Mouse (Mus musculus) brown adipose tissue, adult 24 weeks (tissue): ENCODE data around the gene Coq4. TPM values are rescaled to one million over a fixed set of nuclear protein-coding genes. Genes with fewer than 3 reads are reported as not detected.

ENCODE experiments used
- H3K27ac ChIP-seq: fragments of 200-500 bp; replicated peaks from 2 replicates; pipeline ENCODE4 v1.5.1; 2012; ENCODE audit warnings: low read depth, mild to moderate bottlenecking, low read length
- H3K4me1 ChIP-seq: fragments of 200-500 bp; 2 replicates; pipeline ENCODE4 v1.6.1; 2012; ENCODE audit warnings: low read length, mixed read lengths; ENCODE audit not compliant: control insufficient read depth, insufficient read depth, insufficient read length
- H3K4me3 ChIP-seq: fragments of 200-500 bp; 2 replicates; pipeline ENCODE4 v1.5.1; 2012; ENCODE audit warnings: low read depth, mild to moderate bottlenecking, low read length, moderate library complexity; ENCODE audit not compliant: insufficient read depth
- polyA plus RNA-seq: library from polyadenylated mRNA; stranded (reverse); fragments of >200 nt; gene quantifications from 2 replicates; pipeline ENCODE4 v1.2.4, GENCODE M21; 2012; ENCODE audit not compliant: missing spikeins, insufficient read depth, insufficient read length

Coq4 gene
- polyA plus RNA-seq, 1 experiment: 19.0 TPM

DNA sequence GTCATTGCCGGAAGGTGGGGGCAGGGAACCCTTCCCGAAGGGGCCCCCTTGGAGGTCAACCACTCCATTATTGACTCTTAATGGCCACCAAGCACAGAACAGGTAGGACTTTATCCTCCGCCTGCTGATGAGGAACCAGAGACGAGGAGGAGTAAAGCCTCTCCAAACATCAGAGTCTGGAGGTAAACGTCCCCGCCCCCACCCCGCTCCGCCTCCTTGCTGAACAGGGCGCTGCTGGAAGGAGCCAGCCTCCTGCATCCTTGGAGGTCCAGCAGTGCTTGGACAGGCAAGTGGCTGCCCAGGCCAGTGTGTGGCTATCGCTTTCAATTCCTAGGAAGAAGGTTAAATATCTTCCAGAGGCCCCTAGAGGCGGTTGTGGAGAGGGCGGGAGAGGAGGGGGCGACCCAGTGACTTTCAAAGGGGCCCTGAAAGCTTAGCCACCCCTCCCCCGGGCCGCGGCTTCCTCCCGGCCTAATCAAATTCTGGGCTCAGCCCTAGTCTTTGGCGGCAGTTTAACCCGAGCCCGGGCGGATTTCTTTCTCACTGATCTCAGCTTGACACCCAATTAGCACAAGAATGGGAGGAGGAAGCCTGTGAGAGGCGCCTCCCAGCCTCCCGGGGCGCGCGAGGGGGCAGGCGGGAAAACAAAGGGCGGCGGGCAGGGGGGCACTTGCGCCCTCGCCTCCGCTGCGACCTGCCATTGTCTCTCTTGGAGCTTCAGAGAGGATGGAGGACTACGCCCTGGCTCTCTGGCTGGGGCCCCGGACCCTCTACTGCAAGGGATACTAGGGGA lies 32.9 kb downstream of the Coq4 start, which contains the start of gene Urm1:
TSS of gene Urm1 (plus strand) at position 51 of the 793 bp plus-strand sequence.
- no peaks in the 10 kb centered on the region for H3K4me1 ChIP-seq
- peak within 1 kb of the TSS; percentile 68 for H3K27ac ChIP-seq
- H3K4me3 ChIP-seq: peak within 1 kb of the TSS; percentile 66

- no peaks in the 10 kb centered on the region; the same call in 1 of the 2 replicates for H3K4me1 ChIP-seq
Measured at GRCm38 (mm10) chr2:29826318-29826925, 39.1 kb downstream of the Coq4 start.

GRCm38 (mm10) chr2:29826926-29827708 lies 39.8 kb downstream of the Coq4 start:
- peak overlapping the region; percentile 91 for H3K4me3 ChIP-seq
- H3K4me1 ChIP-seq: no peaks in the 10 kb centered on the region; the same call in 1 of the 2 replicates
- H3K27ac ChIP-seq: peak overlapping the region; percentile 96

More at GRCm38 (mm10) chr2:29826318-29826925, 39.1 kb downstream of the Coq4 start:
- Histone ChIP-seq H3K4me3 (peak overlapping the region; percentile 79), H3K27ac (peak overlapping the region; percentile 96)

GRCm38 (mm10) chr2:29827709-29828024 lies 40.4 kb downstream of the Coq4 start:
- peak overlapping the region; percentile 91 for H3K4me3 ChIP-seq
- peak overlapping the region; percentile 77 for H3K27ac ChIP-seq
- no peaks in the 10 kb centered on the region; the same call in 1 of the 2 replicates for H3K4me1 ChIP-seq

DNA sequence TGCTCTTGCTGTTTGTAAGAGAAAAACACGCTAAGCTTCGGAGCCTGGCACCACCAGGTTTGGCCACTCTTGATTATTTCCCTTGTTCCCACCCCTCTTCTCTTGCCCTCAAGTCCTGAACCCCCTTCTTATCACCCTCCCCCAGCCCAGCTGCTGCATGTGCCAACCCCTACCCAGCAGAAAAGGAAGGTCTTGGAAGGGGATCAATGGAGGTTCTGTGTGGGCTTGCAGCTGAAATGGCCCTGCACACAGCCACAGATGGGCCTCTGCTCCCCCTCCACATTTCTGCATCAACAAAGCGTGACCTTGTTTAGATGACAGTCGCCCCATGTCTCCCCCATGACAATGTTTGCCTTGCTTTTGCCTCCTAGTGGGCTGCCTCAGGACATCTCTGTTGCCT lies 43.8 kb downstream of the Coq4 start:
- Histone ChIP-seq H3K4me3 (no peak overlapping the region), H3K4me1 (no peaks in the 10 kb centered on the region; the same call in 1 of the 2 replicates), H3K27ac (no peak overlapping the region)

GRCm38 (mm10) chr2:29833796-29834195 lies 46.5 kb downstream of the Coq4 start:
- Histone ChIP-seq H3K4me1 (no peaks in the 10 kb centered on the region), H3K27ac (no peak overlapping the region), H3K4me3 (no peak overlapping the region)

DNA sequence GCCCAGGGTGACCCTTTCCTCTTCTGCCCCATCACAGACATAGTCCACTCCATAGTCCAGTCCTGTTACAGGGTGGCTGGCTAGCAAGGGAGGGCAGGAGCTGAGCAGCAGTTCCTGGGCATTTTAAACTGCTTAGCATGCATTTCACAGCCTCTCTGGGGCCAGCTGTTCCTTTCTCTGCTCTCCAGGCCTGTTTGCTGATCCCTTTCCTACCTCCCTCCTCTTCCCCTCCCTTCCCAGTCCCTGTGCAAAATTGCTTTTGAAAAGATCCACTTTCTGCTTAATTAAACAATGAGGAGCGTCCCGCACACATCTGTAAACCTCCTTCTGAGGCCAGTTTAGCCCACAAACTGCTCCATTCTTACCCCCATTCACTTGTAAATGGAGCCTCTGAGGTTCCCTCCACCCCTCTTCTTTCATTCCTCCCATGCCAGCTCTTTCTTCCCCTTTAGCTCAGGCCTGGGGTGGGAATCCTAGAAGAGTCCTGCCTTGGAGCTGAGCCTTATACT lies 48.2 kb downstream of the Coq4 start:
- Histone ChIP-seq H3K4me1 (no peaks in the 10 kb centered on the region), H3K4me3 (no peak overlapping the region), H3K27ac (no peak overlapping the region)

- Histone ChIP-seq H3K27ac (no peak overlapping the region), H3K4me1 (no peaks in the 10 kb centered on the region), H3K4me3 (no peak overlapping the region)
Measured at GRCm38 (mm10) chr2:29839460-29839859, 52.2 kb downstream of the Coq4 start.

DNA sequence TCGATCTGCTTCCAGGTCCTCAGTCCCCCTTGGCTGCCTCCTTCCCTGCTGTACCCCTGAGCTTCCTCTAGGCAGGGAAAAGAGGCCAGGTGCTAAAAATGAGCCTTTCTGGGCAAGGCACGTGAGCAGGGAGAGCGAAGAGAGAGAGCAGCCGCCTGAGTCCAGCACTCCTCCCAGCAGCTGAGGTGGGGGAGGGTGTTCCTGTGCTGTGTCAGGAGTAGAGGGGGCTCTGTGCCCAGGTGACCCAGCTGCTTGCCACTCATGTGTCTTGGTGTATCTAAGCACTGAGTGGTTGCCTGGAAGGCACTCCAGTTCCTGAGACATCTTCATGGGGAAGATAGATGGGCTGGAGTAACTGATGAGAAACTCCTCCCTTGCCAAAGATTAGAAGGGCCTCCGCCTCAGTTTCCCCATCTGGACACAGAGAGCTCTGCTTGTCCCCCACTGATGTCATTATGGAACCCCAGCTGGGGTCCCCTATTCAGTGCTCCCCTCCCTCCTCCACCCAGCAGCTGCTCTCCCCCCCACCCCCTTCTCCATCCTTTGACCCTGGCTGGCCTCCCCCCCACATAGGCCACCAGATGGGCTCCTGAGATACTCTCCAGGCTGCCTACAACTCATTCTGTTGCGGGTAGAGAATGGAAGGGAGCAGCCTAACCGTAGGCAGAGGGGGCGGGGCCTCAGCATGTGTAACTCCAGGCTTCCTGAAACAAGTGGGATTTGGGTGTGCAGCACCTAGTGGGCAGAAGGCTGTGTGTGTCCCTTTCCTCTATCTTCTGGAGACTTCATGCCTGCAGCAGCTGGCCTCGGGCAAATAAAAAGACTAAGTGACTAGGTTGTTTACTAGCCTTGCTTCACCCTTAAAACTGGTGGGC lies 56.2 kb downstream of the Coq4 start:
- Histone ChIP-seq H3K27ac (no peak overlapping the region), H3K4me1 (no peaks in the 10 kb centered on the region), H3K4me3 (no peak overlapping the region)

DNA sequence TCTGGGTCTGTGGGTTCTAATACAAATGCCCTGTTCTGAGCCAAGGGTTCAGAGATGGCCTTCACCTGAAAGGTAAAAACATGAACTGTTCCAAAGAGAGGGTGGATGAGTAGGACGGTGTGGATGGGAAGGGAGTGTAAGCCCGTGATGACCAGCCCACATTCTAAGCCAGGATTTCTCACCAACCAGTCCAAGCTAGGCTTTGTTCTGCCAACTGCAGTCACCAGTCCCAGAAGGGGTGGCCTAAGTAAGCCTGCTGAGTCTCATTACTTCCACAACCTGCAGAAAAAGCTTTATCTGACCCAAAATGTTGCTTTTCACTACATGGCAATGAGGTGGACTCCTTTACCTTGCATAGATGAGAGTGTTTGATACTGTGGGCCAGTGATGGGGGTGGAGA lies 56.8 kb downstream of the Coq4 start:
- Histone ChIP-seq H3K4me3 (no peak overlapping the region), H3K4me1 (no peaks in the 10 kb centered on the region), H3K27ac (no peak overlapping the region)

- H3K4me3 ChIP-seq: no peak overlapping the region
- H3K4me1 ChIP-seq: no peaks in the 10 kb centered on the region
- H3K27ac ChIP-seq: no peak overlapping the region
Measured at GRCm38 (mm10) chr2:29844661-29845060, 57.4 kb downstream of the Coq4 start.

DNA sequence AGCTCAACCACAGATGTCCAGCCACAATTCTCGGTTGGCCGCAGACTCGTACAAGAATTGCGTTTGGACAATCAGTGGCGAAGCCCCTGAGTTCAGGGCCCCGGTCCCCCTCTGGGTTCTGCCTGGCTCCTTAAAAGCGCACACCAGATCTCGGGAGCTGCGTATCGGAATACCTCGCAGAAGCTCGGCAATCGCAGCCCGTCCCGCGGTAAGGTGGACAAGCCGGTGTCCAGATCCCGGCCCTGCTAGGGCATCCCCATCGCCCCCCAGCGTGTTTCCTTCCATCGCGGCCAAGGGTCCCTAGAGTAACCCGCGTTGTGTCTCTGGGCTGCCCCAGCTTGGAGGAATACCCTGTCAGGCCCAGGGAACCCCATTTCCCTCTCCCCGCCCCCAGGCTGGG lies 58.3 kb downstream of the Coq4 start:
- H3K4me3 ChIP-seq: no peak overlapping the region
- H3K4me1 ChIP-seq: no peaks in the 10 kb centered on the region
- H3K27ac ChIP-seq: no peak overlapping the region

- no peak overlapping the region for H3K4me3 ChIP-seq
- no peak overlapping the region for H3K27ac ChIP-seq
- no peaks in the 10 kb centered on the region for H3K4me1 ChIP-seq
Measured at GRCm38 (mm10) chr2:29846061-29846853, 59.0 kb downstream of the Coq4 start.

DNA sequence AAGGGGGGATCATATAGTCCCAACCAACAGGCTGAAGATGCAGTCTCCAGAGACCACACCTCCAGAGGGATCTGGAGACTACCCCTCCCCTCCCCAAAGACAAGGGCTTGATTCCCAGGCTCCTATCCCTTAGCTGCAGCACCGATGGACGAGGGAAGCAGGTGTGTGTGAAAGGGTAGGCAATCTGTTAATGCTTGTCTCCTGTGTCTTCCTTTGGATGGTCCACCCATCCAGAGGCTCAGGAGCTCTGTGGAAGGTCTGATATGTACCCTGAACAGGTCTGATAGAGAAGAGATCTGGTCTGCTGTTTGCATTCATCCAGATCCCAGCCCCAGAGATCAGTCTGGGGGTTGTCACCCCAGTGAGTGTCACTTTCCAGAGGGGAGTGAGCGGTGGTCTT lies 59.6 kb downstream of the Coq4 start:
- Histone ChIP-seq H3K27ac (no peak overlapping the region), H3K4me1 (no peaks in the 10 kb centered on the region), H3K4me3 (no peak overlapping the region)
